Mouse (Mus musculus) spleen, adult 2 months (tissue): ENCODE data around the gene Selenon.

ENCODE experiments used
- CTCF ChIP-seq: fragments of 200-500 bp; IDR thresholded peaks from 2 replicates; pipeline ENCODE4 v1.5.1; 2011; ENCODE audit warnings: mild to moderate bottlenecking, inconsistent platforms; ENCODE audit not compliant: insufficient read depth, insufficient read length, insufficient replicate concordance; ENCODE audit errors: extremely low read depth
- POLR2A ChIP-seq: fragments of 200-500 bp; IDR thresholded peaks from 2 replicates; pipeline ENCODE4 v1.6.1; 2011; ENCODE audit warnings: low read depth, low read length, inconsistent platforms

GRCm38 (mm10) chr4:134581365-134581764 lies 29.4 kb upstream of the Selenon start:
- TF ChIP-seq POLR2A (no peak), CTCF (no peak)
